Mouse (Mus musculus): ENCODE measurements around the gene Slc1a7.

Gene Slc1a7

DNA sequence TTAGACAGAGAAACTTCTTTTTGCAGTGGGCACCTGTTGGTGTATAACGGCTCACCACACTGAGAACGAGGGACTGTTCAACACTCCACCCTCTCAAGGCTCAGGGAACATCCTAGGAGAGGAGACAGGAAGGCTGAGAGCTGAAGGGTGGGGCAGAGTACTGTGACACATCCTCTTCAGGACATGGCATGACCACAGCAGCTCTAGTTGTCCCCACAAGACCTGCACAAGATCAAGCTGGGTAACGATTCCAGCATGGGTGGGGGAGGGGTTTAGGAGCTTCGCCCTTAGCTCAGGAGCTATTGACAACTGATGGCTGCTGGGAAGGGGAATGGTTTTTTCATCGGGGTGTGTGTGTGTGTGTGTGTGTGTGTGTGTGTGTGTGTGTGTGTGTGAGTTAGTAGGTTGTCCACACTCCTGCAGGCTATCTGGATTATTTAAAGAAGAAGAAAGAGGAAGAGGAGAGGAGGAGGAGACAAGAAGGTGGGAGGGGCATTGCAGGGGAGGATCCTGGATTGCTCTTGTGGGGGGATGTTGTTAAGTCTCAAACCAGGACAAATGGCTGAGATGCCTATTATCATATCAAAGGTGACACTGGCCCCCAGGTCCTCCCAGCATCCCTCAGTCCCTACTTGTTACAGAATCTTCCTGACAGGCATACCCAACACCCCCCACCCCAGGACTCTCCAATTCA lies 1.6 kb upstream of the Slc1a7 start:
- DNase-seq (ENCODE audit: low read depth in 1 of 2, low spot score in 2 of 2), result no peak

DNA sequence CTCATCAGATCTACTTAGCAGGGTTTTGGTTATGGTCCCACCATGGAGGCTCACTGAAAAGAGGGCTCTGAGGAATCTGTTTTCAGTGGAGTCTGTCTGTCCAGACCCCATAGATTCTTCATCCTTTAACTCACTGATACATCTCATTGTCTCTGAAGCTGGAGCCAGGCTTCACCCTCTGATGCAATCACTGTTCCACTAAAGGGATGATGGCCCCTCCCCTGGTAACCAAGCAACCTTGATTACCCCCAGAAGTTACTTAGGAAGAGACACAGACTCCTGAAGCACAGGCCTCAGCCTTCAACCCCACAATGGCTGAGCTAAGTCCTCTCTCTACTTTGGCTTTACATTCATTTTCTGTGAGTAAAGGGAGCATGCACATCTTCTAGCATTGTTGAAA lies 1.6 kb downstream of the Slc1a7 start:
- DNase-seq (ENCODE audit: low read depth in 1 of 2, low spot score in 2 of 2), result no peak

DNA sequence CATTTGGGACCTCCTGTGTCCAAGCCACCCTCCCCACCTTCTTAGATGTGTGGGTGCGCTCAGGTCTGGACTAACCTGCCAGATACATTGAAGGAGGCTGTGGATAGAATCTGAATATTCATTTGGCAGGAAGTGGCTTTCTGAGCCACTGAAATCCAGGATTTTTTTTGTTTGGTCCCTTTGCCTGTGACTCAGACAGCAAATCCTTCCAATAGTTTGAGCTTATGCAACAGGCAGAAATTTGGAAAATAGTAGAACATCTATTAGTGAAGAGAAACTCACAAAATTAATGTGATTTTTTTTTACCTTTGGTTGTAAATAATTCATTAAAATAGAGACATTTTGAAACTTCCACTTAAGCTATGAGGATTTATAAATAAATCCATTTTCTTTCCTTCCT lies 3.0 kb downstream of the Slc1a7 start:
- no peak for DNase-seq (ENCODE audit: low read depth in 1 of 2, low spot score in 2 of 2)

DNA sequence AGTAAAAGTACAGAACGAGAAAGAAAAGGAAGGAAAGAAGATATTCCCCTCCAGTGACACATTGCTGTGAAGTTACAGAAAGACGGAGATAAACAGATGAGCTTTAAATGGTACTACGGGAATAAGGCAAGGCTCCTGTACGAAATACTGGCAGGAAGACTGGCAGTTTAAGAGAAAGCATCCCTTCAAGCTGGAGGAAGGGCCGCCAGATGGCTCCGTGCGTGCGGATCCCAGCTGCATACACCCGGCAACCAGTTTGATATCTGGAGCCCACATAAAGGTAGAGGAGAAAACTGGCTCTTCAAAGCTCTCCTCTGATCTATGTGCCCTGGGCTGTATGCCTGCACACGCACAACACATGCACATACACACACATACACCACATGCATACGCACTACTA lies 6.4 kb downstream of the Slc1a7 start:
- DNase-seq (ENCODE audit: low read depth in 1 of 2, low spot score in 2 of 2), result no peak

DNA sequence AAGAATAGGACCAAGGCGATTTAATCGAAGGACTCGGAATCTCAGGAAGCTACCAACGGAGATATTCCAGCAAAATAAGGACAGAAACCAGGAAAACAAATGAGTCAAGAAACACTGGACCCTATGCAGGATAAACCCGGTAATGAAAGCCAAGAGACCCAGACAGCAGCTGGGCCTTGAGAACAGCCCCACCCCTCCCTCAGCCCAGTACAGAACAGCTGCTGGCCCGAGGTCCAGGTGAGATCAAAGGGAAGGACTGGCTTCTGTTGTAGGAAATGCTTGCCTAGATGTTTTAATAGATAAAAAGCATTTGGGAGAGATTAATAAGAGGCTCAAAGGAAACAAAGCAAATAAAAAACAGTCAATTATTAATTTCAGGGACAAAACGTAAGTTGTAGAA lies 6.9 kb downstream of the Slc1a7 start:
- no peak for DNase-seq (ENCODE audit: low read depth in 1 of 2, low spot score in 2 of 2)

DNA sequence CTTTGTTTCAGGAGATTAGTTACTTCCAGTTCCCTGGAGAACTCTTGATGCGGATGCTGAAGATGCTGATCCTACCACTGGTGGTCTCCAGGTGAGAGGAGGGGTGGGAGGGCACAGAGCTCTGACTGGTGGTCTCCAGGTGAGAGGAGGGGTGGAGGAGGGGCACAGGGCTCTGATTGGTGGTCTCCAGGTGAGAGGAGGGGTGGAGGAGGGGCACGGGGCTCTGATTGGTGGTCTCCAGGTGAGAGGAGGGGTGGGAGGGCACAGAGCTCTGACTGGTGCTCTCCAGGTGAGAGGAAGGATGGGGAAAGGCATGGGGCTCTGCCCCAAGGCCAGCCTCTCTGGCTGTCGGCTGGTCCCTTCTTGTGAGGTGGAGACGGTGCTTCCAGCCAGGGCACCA lies 9.5 kb downstream of the Slc1a7 start:
- no peak for DNase-seq (ENCODE audit: low read depth in 1 of 2, low spot score in 2 of 2)

DNA sequence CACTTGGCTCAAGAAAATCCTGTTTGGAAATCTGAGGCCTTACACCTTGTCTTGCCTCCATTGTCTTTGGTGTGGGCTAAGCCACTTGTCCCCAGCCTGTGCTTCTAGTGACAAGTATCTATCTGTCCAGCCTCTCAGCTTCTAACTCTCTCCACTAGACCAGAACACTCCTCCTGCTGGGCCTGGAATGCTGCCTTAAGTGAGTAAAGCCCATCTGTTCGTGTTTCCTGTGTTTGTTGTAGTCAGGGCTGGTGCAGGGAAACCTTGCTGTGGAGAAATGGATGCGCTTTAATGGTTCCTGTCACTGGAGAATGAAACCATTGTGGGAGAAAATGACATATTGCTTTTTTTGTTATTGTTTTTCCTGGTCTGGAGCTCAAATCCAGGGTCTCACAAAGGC lies 11.4 kb downstream of the Slc1a7 start:
- no peak for DNase-seq (ENCODE audit: low read depth in 1 of 2, low spot score in 2 of 2)

DNA sequence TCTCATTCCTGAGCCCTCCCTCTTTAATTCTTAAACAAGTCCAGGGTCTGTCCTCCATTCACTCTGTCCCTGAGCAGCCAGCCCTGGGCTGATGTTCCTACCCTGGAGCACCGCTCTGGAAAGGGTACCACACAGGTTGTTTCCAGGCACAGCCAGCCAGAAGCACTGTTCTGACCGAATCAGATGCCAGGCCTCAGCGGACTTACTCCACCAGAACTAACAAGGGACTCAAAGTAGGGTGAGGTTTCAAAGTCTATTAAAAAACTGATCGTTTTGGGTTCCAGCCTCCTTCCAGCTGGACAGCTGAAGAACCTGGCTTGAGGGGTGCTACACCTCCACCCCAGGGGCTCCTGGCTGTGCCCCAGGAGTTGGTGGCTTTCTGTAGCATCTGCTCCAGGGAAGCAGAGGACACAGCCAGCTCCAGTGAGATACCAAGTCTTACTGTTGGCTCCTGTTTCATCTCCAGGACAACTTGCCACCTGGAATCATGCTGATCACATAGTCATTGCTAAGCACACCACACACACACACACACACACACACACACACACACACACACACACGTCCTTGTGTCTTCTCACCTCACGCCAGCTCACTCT lies 12.0 kb downstream of the Slc1a7 start:
- no peak for DNase-seq (ENCODE audit: low read depth in 1 of 2, low spot score in 2 of 2)

DNA sequence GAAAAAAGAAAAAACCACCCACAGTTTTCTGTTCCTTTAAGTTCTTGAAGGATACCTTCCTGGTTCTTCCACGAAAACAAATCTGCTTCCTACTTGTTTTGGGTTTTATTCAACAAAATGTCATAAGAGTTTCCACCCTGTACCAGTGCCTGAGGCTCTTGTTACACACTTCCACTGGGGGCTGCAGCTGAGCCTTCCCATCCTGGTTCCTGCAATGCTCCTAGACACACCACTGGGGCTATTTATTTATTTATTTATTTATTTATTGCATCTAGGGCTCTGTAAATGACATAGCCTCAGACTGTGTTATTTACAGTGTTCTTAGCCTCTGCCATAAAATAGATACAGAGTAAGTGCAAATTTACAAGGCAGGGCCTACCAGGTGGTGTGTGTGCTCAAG lies 15.6 kb downstream of the Slc1a7 start:
- no peak for DNase-seq (ENCODE audit: low read depth in 1 of 2, low spot score in 2 of 2)

DNA sequence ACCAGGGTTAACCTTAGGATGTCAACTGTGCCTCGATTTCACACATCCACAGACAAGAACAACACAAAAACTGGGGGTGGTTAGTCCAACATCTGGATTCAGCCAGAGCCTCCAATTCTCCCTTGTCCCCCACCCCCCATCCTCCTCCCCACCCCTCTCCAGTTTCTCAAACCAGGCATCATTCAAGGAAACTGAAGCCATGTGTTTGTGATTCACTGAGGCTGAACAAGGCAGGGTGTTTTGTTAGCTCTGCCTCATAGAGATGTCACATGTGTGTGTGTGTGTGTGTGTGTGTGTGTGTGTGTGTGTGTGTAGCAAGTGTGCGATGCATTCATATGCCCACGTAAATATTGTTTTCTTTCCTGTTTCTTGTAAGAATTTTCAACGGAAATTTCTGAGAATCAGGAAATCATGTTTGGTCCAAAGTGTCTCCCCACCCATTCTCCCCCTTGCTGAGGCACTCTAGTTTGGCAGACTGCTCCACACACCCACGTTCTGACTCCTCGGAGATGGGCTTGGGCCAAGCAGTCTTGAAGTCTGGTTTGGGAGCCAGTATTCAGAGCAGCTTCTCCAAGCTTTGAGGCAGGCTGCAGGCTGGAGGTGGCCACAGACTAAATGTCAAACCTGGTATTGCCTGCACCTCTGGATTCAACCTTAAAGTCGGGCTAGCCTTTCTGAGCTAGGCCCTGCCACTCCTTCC lies 16.3 kb downstream of the Slc1a7 start:
- DNase-seq (ENCODE audit: low read depth in 1 of 2, low spot score in 2 of 2), result no peak

DNA sequence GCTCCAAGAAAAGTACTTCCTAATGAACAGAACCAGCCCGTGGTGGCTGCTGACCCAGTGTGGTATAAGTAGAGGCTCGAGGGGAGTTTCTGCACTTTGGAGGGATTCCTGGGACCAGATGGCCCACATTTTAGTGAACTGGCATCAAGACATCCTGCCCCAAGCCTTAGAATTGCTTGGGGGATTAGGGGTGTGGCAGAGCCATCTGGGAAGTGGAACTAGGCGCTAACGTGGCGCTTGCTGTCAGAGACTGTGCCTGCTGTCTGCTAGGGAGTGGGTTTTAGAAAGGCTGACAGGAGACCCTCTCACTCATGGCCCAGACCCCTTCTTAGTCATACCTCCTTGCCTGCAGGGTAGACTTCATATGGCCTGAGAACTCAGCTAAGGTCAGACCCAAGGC lies 17.7 kb downstream of the Slc1a7 start:
- no peak for DNase-seq (ENCODE audit: low read depth in 1 of 2, low spot score in 2 of 2)

DNA sequence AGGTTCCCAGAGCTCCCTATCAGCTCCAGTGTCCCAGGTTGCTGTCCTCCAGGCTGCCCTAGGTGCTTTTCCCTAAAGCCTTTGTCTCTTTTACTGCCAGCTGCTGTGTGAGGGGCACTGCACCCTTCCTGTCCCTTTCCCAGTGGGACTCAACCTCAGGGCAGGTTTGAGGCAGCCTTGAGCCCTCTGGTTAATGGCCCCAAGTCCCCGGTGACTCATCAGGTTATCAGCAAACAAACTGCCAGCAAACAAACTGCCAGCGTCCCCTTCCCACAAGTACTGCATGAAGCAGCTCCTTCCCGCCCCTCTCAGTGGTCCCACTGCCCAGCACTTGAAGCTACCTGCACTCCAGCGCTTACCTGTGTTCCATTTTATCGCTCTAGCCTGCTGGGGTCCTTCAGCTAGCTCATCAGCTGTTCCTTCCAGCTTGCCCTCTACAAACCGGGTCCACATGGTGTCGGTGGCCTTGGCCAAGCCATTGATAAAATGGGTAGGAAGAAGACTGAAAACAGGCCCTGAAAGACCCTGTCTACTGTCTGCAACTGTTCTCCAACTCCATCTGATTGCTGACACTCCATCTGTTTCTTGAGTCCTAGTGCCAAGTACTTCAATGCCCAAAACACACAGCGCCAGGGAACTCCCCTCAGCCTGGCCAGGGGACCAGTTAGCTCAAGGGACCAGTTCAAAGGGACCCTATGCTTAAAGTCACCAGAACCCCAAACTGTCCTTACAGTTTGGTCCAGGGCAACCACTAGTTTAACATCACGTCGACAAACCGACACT lies 18.4 kb downstream of the Slc1a7 start:
- DNase-seq (ENCODE audit: low read depth in 1 of 2, low spot score in 2 of 2), result no peak

DNA sequence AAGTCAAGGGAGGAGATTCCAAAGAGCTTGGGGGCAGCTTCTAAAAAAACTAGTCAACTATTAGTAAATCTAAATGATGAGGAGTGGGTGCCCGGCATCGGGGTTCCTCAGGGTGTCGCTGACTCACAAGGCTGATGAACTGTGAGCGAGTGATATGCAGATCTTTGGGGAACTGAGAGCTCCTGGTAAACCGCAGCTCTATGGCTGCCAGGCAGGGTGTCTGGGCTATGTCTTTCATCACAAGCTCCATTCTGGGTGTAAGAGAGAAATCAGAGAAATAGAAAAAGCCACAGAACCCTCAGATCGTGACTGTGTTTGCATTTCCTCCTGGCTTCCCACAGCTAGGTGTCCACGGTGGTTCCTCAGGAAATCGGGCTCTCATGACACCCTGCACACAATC lies 20.8 kb downstream of the Slc1a7 start:
- peak; percentile 71 to 75 for DNase-seq (ENCODE audit: low read depth in 1 of 2, low spot score in 2 of 2)

DNA sequence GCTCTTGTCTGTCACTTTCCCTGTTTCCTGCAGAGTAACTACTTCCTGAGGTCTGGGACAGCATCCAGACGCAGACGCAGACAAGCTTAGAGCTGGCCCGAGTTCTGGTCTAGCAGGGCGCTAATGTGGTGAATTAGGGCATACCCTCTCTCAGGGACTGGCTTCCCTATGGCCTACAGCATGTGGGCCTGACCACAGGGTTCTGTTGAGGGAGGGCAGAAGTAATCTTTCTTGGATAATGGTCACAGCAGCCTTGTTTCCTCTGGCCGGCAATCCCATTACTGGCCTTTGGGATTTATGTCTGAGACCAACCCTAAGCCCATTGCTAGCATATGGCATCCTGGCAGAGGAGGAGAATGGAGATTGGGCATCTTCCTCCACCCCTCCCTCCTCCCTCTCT lies 22.7 kb downstream of the Slc1a7 start:
- DNase-seq (ENCODE audit: low read depth in 1 of 2, low spot score in 2 of 2), result no peak

DNA sequence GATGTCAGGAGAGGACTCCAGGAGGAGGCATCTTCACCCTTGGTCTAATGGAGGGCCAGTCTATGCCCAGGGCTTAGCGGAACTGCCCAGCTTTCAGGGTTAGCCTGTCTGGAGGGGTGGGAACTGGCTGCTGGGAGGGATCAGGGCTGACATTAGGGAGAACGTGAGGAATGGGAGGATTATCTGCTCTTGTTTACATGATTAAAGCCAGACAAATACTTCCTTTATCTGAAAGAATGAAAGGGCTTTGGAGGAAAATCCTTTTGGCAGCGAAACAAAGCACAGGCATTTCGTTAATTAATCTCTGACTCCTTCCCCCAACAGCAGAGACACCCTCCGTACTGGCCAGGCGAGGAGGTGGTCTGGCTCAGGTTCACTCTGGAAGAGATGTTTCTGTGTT lies 23.7 kb downstream of the Slc1a7 start:
- DNase-seq (ENCODE audit: low read depth in 1 of 2, low spot score in 2 of 2), result no peak

DNA sequence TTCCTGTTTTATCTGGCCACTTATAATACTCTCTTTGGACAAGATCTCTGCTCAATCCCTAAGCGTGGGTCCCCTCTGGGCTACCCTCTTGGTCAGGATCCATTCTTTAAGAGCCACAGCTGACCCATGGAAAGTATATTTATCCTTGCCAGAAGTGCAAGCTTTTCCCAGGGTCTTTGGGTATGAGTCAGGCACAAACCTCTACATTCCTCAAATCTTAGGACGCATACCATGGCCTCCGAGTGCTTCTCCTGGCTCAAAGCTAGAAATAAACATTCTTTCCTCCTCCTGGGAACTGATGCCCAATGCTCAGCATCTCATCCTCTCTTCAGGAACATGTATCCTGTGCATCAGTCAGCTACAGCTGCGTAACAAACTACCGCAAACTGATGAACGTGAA lies 26.9 kb downstream of the Slc1a7 start:
- no peak for DNase-seq (ENCODE audit: low read depth in 1 of 2, low spot score in 2 of 2)

DNA sequence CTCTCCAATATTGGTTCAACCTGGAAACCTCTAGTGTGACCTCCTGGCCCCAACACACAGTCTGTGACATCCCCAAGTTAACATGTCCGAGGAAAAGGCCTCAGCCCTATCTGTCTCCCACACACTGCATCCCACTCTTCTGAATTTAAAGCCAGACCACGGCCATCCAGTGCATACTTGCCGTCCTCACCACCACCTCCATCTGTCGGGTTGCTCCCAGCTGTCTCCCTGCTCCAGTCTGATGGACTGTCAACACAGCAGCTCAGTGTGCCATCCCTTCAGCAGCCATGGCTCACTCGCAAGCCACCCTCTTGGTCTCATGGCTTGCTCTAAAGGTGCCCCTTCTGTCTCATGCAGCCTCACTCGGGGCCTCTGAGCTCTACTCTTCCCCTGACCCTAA lies 27.6 kb downstream of the Slc1a7 start:
- DNase-seq (ENCODE audit: low read depth in 1 of 2, low spot score in 2 of 2), result no peak

DNA sequence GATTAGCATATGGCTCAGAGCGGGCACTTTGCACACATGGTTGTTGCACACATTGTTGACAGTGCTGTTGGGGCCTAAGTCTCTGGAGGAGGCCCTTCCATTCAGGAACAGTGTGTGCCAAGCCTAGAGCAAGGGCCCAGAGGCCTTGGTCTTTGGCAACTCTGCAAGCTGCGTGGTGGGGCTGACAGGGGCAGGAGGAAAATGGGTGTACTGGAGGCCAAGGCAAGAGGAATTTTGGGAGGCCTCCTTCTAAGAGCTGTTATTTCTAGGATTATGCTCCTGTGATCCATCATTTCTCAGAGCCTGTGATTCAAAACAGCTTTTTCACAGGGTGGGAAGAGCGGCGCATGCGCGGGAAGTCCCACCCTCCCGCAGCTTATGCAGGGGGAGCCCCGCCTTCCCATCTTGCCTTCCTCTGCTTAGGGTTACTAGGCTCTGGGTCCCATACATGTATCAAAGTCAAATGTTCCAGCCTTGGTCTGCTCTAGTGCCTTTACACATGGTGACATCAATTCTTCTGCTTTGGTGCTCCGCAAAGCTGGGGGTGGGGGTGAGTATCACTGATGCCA lies 28.4 kb downstream of the Slc1a7 start:
- DNase-seq (ENCODE audit: low read depth in 1 of 2, low spot score in 2 of 2), result no peak

DNA sequence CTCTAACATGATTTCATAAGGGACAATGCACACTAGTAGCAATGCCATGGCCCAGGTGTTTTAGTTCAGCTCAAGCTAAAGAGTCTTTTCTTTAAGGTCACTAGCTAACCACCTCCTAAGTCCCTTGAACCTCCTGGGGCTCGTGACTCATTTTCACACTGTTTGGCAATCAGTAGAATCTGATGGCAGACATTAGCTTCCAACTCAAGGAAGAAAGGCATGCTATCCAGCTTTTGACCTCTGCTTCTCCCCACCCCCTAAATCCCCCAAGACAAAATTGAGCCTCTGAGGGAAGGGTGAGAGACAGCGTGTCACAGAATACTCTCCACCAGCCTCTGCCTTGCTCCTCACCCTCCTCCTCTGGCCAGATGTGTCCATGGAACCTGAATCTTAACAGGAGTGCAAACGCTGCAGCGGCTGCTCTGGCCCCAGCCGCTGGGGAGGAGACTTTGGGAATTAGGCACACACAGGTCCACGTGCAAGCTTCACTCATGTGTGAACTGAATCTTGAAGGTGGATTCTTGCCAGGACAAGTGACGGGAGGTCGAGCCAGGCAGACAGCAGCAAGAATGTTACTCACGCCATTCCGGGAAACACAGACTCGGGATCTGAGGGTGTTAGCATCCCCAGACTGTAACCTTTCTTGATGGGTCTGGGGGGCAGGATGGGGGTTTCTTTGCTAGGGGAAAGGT lies 30.7 kb downstream of the Slc1a7 start:
- DNase-seq (ENCODE audit: low read depth in 1 of 2, low spot score in 2 of 2), result no peak

DNA sequence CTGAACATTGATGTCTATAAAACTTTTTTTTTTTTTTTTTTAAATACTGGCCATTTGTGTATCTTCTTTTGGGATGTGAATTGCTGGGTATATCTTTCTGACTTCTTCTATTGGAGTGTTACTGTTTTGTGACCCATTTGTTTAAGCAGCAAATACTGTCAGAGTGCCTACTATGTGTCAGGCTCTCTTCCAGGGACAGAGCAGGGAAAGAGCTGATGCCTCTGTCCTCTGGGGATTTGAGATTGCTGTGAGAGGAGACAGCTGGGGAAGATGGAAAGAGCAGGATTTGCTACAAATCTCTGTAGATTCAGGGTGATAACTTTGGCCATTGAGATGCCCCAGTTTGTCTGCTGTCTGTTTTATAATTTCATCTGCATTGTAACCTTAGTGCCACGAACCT lies 31.2 kb downstream of the Slc1a7 start:
- DNase-seq (ENCODE audit: low read depth in 1 of 2, low spot score in 2 of 2), result no peak

DNA sequence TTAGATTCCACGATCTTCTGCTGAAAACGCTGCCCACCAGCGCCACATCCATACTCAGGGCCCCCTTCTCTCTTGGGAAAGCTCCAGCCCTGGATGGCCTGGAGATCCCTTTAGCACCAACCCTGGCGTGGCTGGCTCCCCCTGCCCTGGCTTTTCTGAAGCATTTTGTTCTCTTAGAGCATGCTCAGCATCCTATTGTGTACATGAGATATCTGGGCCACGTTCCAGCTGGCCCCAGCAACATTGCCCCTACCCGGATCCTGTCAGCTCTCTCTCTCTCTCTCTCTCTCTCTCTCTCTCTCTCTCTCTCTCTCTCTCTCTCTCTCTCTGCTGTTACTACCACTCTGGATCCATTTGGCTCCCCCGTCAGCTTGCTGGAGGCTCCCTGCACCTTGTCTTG lies 37.2 kb downstream of the Slc1a7 start:
- DNase-seq (ENCODE audit: low read depth in 1 of 2, low spot score in 2 of 2), result no peak
